Mouse (Mus musculus) lung, postnatal 0 days (tissue): Measurements from ENCODE around the gene 1700007K13Rik.

ENCODE experiments used
- CTCF ChIP-seq: IDR thresholded peaks from 2 replicates; pipeline ENCODE4 v1.5.1; 2016; ENCODE audit warnings: antibody characterized with exemption, mild to moderate bottlenecking
- EP300 ChIP-seq: IDR thresholded peaks from 2 replicates; pipeline ENCODE4 v1.6.1; 2016; ENCODE audit warnings: antibody characterized with exemption, mild to moderate bottlenecking, control low read depth

DNA sequence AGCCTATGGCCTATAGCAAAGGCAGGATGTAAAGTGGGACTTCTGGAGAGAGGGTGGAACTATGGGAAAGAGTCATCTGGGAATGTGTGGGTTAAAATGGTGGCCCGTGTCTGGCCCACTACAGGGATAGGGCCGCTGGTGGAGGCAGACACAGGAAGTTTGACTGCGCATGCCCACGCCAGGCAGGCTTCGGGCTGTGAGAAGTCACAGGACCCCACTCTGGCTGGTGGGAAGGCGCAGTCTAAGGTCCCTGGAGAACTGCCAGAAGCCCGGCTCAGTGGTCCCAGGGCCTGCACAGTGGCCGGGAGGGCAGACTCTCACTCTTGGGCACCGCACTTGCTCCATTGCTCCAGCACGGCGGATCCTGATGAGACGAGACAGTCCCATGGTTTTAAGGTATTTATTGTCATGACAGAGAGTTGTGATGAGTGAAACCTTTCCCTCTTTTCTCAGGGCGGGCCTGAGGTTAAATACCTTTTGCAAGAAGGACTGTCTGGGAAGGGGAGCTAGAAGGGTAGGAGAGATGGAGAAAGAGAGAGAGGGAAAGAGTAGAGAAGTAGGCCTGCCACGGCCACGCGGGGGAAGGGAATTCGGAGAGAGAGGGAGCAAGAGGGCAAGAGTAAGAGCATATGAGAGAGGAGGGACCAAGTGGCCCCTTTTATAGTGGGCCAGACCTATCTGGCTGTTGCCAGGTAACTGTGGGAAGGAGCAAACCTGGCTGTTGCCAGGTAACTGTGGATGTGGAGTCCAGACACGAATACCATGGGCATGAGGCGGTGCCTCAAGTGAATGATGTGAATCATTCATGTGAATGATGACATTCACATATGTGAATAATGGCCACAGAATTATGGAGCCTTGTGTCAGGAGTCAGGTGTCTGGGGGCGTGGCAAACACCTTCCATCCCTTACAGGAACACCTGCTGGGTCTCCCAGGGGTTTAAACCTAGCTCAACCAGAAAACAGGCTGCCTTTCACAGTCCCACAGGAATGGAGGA lies 13.4 kb upstream of the 1700007K13Rik start:
- no peak for TF ChIP-seq CTCF
- no peak for TF ChIP-seq EP300
